Mouse (Mus musculus): Measurements from ENCODE around the gene Vps13c.

Vps13c gene

GRCm38 (mm10) chr9:68033771-68034170, 193.6 kb downstream of the Vps13c start:
- no peak for DNase-seq
